Mouse (Mus musculus) myocyte (in vitro differentiated cells): ENCODE measurements around the gene Trabd2b. TPM values are rescaled to one million over a fixed set of nuclear protein-coding genes. Genes with fewer than 3 reads are reported as not detected.

Experiments used
- H3K27me3 ChIP-seq: one replicate; pipeline ENCODE4 v1.6.1; 2011; ENCODE audit not compliant: control insufficient read depth, insufficient read depth, insufficient read length
- H3K36me3 ChIP-seq: one replicate; pipeline ENCODE4 v1.6.1; 2011; ENCODE audit not compliant: control insufficient read depth, insufficient read depth
- H3K4me2 ChIP-seq: one replicate; pipeline ENCODE4 v1.6.1; 2011; ENCODE audit warnings: low read depth, control low read depth
- H3K4me3 ChIP-seq: one replicate; pipeline ENCODE4 v1.5.1; 2011; ENCODE audit warnings: mild to moderate bottlenecking, control low read depth, moderate library complexity
- H3K79me2 ChIP-seq: one replicate; pipeline ENCODE4 v1.6.1; 2011; ENCODE audit not compliant: control insufficient read depth, insufficient read depth
- H3ac ChIP-seq: one replicate; pipeline ENCODE4 v1.6.1; 2011; ENCODE audit not compliant: control insufficient read depth, insufficient read length
- CEBPB ChIP-seq: IDR thresholded peaks from 2 replicates; pipeline ENCODE4 v1.6.1; 2011; ENCODE audit warnings: mild to moderate bottlenecking, moderate library complexity; ENCODE audit not compliant: poor library complexity, insufficient read depth, severe bottlenecking
- E2F4 ChIP-seq: IDR thresholded peaks from one replicate; pipeline ENCODE4 v1.6.1; 2011; ENCODE audit warnings: mild to moderate bottlenecking, control low read depth, moderate library complexity; ENCODE audit not compliant: insufficient read depth
- MAX ChIP-seq: IDR thresholded peaks from one replicate; pipeline ENCODE4 v1.6.1; 2011; ENCODE audit warnings: low read depth, mild to moderate bottlenecking, control low read depth
- MYOD1 ChIP-seq, 3 experiments: IDR thresholded peaks; one replicate each; pipeline ENCODE4 v1.6.1; 2011; ENCODE audit warnings: control low read depth in 2 of 3, low read depth in 2 of 3, mild to moderate bottlenecking in 2 of 3, moderate library complexity in 1 of 3; ENCODE audit not compliant: insufficient read length in 2 of 3, control insufficient read depth in 1 of 3
- MYOG ChIP-seq, 3 experiments: IDR thresholded peaks; one replicate each; pipeline ENCODE4 v1.6.1; 2011; ENCODE audit warnings: control low read depth in 2 of 3, low read depth in 2 of 3, mild to moderate bottlenecking in 2 of 3; ENCODE audit not compliant: insufficient read length in 2 of 3, control insufficient read depth in 1 of 3, insufficient read depth in 1 of 3
- POLR2A ChIP-seq: IDR thresholded peaks from one replicate; pipeline ENCODE4 v1.6.1; 2011; ENCODE audit warnings: low read depth, mild to moderate bottlenecking, control low read depth, moderate library complexity; ENCODE audit not compliant: insufficient read length
- POLR2AphosphoS2 ChIP-seq: IDR thresholded peaks from one replicate; pipeline ENCODE4 v1.6.1; 2011; ENCODE audit warnings: low read depth, control low read depth; ENCODE audit not compliant: insufficient read length
- REST ChIP-seq: IDR thresholded peaks from one replicate; pipeline ENCODE4 v1.6.1; 2011; ENCODE audit warnings: mild to moderate bottlenecking, control low read depth, moderate library complexity; ENCODE audit not compliant: insufficient read depth, insufficient read length
- SRF ChIP-seq: IDR thresholded peaks from one replicate; pipeline ENCODE4 v1.6.1; 2011; ENCODE audit warnings: low read depth; ENCODE audit not compliant: control insufficient read depth, insufficient read length
- TCF12 ChIP-seq: IDR thresholded peaks from one replicate; pipeline ENCODE4 v1.6.1; 2011; ENCODE audit warnings: mild to moderate bottlenecking, control low read depth; ENCODE audit not compliant: poor library complexity, insufficient read depth, severe bottlenecking
- TCF3 ChIP-seq: IDR thresholded peaks from one replicate; pipeline ENCODE4 v1.6.1; 2011; ENCODE audit warnings: low read depth, control low read depth; ENCODE audit not compliant: insufficient read length
- USF1 ChIP-seq: IDR thresholded peaks from one replicate; pipeline ENCODE4 v1.6.1; 2011; ENCODE audit warnings: low read depth, mild to moderate bottlenecking, control low read depth, moderate library complexity
- polyA plus RNA-seq: library from polyadenylated mRNA; unstranded; fragments of >200 nt; fragmentation: generic; extraction: Trizol; gene quantifications from one replicate; pipeline ENCODE4 v1.2.1, GENCODE M21; 2012; ENCODE audit warnings: missing spikeins

Trabd2b gene
- polyA plus RNA-seq, 1 experiment = 0.79 TPM

DNA sequence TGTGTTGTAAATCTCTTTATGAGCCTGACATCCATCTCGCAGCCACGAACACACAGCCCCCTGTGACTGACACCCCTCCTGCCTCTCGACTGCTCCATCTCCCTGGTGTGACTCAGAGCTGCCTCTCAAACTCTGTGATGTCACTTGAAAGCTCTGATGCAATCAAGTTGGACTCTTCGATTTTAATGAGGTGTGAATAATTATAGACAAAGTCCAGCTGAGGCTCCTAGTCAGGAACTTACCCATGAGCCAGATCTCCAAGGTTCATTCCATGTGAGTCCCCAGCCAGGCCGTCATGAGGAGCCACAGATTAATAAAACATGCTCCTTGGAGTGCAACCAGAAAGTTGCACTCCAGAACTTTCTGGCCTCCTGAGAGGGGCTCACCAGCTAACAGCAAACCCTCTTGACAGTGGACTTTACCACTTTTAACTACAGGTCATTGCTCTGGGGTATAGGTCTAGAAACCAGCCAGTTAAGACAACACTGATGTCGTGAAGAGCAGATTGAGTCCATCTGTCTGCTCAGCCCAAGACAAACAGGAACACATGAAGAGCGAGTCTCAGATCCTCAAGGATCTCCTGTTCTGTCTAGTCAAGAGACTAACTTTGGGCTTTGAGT, 221.3 kb downstream of the Trabd2b start:
- H3ac ChIP-seq = no peak overlapping the region
- H3K4me3 ChIP-seq = no peak overlapping the region
- peaks cover 7% of the 10 kb centered on the region for H3K27me3 ChIP-seq
- TF ChIP-seq E2F4 = no peak
- no peak for TF ChIP-seq TCF12
- no peak overlapping the region for H3K4me2 ChIP-seq
- no peaks in the 10 kb centered on the region for H3K79me2 ChIP-seq
- no peaks in the 10 kb centered on the region for H3K36me3 ChIP-seq

DNA sequence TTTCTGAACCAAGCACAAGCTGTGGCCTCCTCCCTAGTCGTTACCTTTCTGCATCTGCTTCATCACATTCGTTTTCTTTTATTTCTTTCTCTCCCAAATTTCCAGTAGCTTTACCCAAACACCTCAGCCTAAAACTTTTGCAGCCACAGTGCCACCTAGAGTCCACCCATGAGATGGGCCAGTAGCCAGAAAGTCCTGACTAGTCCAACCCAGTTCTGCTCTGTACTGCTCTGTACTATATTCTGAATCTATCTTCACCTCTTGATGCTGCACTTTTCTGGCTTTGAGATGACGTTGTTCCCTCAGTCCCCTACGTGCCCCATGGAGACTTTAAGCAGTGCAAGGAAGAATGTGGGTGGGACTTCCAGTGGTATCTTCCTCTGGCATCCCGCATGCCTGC, 229.4 kb downstream of the Trabd2b start:
- H3K27me3 ChIP-seq = peaks cover 11% of the 10 kb centered on the region
- no peaks in the 10 kb centered on the region for H3K79me2 ChIP-seq
- no peak overlapping the region for H3ac ChIP-seq
- no peak overlapping the region for H3K4me3 ChIP-seq
- H3K36me3 ChIP-seq = no peaks in the 10 kb centered on the region
- TF ChIP-seq POLR2AphosphoS2 = no peak
- TF ChIP-seq POLR2A = no peak
- TF ChIP-seq CEBPB = no peak
- no peak for TF ChIP-seq SRF
- TF ChIP-seq USF1 = no peak
- no peak for TF ChIP-seq MYOD1 (IDR thresholded peaks at IDR 0.05; ENCODE audit: control insufficient read depth in 1 of 3, insufficient read length in 2 of 3, low read depth in 2 of 3)
- no peak for TF ChIP-seq E2F4
- TF ChIP-seq REST = no peak
- TF ChIP-seq TCF12 = no peak
- TF ChIP-seq MAX = no peak
- no peak for TF ChIP-seq TCF3
- no peak for TF ChIP-seq MYOG (IDR thresholded peaks at IDR 0.05; ENCODE audit: control insufficient read depth in 1 of 3, insufficient read depth in 1 of 3, insufficient read length in 2 of 3, low read depth in 2 of 3)
- H3K4me2 ChIP-seq = no peak overlapping the region

DNA sequence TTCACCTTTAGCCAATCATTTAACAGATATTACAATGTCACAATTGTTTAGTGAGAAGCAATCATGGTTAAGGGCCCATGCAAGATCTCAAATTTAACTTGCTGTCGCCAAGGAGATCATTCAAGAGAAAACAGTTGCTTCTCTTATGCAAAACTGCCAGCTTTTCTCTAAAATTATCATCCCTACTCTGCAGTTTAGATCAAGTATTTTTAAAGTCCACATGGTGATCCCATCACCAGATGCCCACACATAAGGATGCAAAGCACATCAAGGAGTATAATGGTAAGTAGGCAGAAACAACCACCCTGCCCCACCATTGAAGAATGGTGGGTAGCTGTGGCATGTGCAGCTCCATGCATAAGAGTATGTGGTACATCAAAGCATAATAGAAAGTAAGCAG, 229.8 kb downstream of the Trabd2b start:
- Histone ChIP-seq H3ac (no peak overlapping the region), H3K79me2 (no peaks in the 10 kb centered on the region), H3K4me3 (no peak overlapping the region), H3K4me2 (no peak overlapping the region), H3K36me3 (no peaks in the 10 kb centered on the region), H3K27me3 (peaks cover 11% of the 10 kb centered on the region)
- TF ChIP-seq E2F4 = no peak
- TF ChIP-seq TCF12 = no peak

DNA sequence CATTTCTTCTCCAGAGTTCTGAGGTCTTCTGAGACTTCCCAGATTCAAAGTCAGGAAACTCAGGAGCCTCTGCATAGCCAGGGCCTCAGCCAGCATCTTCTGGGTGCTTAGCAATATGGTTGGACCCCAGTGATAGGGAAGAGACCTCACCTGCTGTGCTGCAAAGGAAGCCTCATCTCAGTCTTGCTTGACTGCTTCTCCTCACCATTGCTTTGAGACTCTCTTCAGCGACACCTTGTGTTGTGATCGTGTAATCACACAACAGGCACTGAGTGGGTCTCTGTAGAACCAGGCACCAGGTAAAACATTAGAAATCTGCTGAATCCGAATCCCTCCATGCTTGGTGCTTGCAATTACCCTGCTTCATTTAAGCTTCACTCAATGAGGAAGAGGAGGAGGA, 230.6 kb downstream of the Trabd2b start:
- peaks cover 11% of the 10 kb centered on the region for H3K27me3 ChIP-seq
- TF ChIP-seq POLR2A (no peak), E2F4 (no peak)
- no peak overlapping the region for H3K4me2 ChIP-seq
- no peaks in the 10 kb centered on the region for H3K36me3 ChIP-seq
- H3ac ChIP-seq = no peak overlapping the region
- no peaks in the 10 kb centered on the region for H3K79me2 ChIP-seq
- no peak overlapping the region for H3K4me3 ChIP-seq

DNA sequence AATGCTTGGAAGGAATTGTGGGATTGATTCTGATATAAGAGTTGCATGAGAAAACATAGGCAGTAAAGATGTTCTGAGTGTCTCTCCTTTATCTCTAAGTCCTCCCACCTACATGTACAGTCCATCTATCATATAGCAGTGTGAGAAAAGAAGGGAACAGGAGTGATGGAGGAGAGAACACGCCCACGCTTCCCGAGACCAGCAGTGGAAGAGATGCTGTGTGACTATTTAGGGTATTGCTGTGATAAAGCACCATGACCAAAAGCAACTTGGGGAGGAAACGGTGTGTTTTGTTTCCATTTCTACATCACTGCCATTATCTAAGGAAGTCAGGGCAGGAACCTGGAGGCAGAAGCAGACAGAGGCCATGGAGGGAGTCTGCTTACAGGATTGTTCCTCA, 235.9 kb downstream of the Trabd2b start:
- TF ChIP-seq MYOG (IDR thresholded peaks at IDR 0.05; ENCODE audit: control insufficient read depth in 1 of 3, insufficient read depth in 1 of 3, insufficient read length in 2 of 3, low read depth in 2 of 3) (no peak), REST (no peak), TCF3 (no peak), MYOD1 (IDR thresholded peaks at IDR 0.05; ENCODE audit: control insufficient read depth in 1 of 3, insufficient read length in 2 of 3, low read depth in 2 of 3) (no peak)
- Histone ChIP-seq H3K27me3 (peaks cover 11% of the 10 kb centered on the region), H3K4me2 (no peak overlapping the region), H3K36me3 (no peaks in the 10 kb centered on the region), H3ac (no peak overlapping the region), H3K4me3 (no peak overlapping the region), H3K79me2 (no peaks in the 10 kb centered on the region)

DNA sequence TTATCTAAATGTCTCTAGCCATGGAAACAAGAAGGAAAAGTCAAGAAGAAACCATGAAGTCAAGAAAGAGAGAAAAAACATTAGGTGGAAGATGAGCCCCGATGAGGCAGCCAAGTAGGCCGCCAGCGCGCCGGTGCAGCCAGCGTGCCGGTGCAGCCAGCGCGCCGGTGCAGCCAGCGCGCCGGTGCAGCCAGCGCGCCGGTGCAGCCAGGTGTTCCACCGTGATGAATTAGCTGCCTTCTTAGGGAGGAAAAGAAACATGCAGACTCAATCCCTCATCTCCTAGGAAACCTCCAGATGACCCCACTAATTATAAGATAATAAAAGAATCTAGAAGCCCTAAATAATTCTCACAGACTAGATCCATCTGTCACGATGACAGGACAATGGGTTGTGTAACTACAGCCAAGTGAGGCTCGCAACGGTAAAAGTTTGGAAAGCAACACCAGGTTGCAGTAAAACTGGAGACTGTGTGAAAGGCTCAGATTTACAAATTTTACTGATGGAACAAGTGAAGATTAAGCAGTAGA, 237.2 kb downstream of the Trabd2b start:
- H3ac ChIP-seq = no peak overlapping the region
- H3K27me3 ChIP-seq = peaks cover 15% of the 10 kb centered on the region
- TF ChIP-seq TCF12 (no peak), MAX (no peak), TCF3 (no peak), E2F4 (no peak), POLR2A (no peak), USF1 (no peak), MYOD1 (IDR thresholded peaks at IDR 0.05; ENCODE audit: control insufficient read depth in 1 of 3, insufficient read length in 2 of 3, low read depth in 2 of 3) (no peak), REST (no peak)
- H3K36me3 ChIP-seq = no peaks in the 10 kb centered on the region
- H3K4me2 ChIP-seq = no peak overlapping the region
- no peak overlapping the region for H3K4me3 ChIP-seq
- H3K79me2 ChIP-seq = no peaks in the 10 kb centered on the region
